Mouse (Mus musculus) retina, postnatal 1 day (tissue): ENCODE results near the gene Zfp260.
"Not testable (repeated sequence)": the region's sequence is repeated elsewhere in the genome, so short reads cannot be mapped to it uniquely, and the experiment has no call there.

Source experiments
- DNase-seq: peaks from one replicate; pipeline ENCODE4 v3.0.0-alpha.2; 2012

Zfp260 gene

GRCm38 (mm10) chr7:30094646-30095429 lies at the start of gene Zfp260:
Gene Zfp260 (plus strand): TSS chr7:30094777.
- peak; percentile 98 for DNase-seq

DNA sequence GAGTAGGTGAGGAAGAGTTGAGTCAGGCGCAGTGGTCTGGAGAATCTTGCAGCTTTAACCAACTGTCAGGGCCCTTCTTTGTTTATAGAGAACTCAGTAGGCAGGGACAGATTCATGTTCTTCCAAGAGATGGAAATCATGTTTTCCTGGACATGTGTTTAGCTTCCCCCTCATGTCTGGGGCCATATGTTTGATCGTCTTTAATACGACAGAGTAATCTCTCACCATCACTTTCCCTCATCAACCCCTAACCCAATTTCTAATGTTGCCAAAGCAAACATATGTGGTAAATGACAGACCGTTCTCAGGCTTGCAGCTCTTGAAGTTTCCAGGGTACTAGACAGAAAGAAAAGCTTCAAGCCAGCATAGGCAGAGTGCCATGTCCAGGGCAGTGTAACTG lies 46.5 kb upstream of the Zfp260 start:
- DNase-seq, result no peak

DNA sequence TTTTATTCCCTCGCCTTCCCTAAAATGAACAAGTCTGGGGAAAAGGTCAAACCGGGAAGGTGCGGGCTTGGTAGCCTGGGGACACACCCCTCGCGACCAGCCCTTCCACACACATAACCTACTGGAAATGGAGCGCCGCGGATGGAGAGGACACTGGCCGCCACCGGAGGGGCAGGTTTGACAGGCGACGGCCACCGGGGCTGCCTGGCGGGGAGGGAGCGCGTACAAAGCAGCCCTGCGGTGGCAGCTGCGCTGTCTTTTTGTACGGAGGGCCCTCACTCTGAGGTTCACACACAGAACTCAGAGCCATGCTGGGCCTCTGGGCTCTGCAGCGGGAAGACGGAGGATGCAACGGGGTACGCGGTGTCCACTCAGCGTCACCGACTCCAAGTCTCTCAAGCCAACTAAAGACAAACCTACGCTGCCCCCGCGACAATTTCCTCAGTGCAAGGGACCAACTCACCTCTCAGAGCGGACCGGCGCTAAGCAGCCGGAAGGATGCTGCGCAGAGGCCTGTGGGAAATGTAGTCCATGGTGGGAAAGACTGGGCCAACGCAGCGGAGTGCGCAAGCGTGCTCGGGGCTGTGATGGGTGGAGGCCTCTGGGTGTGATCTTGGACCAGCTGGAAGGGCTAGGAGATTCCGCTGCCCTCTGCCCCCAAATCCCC lies 43.6 kb upstream of the Zfp260 start, which contains the start of gene Zfp14:
Gene Zfp14, minus strand, starts transcription at position 499 of the 667 bp plus-strand sequence.
- peak; percentile 94 for DNase-seq

DNA sequence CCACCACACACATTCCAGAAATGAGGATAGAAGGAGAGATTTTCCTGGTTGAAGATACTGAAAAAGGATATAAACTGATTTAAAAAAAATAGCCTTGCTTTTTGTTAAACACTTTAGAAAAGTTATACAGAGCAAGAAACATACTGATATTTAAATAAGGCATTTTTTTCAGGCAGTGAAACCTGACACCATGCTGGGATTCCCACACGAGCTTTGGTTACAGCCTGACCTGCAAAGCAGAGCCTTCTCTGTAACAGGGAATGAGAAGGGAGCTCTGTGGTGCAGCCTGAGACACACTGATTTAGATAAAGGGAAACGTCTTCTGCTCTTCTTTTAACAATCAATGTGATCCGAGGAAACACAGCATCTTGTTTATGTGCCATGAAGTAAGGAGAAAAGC lies 41.0 kb upstream of the Zfp260 start:
- DNase-seq, result no peak

DNA sequence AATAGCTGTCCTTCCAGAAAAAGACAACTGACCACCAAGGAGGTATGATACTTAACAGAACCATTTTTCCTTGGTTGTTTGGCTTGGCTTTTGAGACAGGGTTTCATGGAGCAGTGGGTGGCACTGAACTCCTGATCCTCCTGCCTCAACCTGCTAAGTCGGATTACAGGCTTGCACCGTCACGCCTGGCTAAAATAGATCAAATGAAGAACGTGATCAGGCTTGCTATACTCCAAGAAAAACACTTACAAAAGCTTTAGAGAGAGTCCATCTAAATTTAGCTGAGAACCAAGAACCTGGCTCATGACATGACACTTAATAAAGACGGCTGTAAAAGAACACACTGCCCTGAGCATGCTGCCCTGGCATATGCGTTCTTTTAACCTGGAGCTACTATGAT lies 34.2 kb upstream of the Zfp260 start:
- DNase-seq, result no peak

DNA sequence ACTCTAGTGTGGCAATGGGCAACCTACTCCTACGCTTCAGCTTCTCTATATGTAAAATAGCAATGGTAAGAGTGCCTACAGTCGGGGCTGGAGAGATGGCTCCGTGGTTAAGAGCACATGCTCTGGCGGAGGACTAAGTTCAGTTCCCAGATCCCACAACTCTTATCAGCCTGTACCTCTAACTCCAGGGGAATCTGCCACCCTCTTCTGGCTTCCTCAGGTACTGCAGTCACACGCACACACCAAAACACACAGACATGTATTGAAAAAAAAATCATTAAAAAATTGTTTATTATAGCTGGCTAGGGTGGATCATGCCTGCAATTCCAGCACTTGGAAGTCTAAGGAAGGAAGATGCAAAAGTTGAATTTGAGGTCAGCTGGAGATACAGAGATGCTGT lies 32.1 kb upstream of the Zfp260 start:
- DNase-seq, result peak; percentile 46

- no peak for DNase-seq
Measured at GRCm38 (mm10) chr7:30064622-30065021, 30.0 kb upstream of the Zfp260 start.

DNA sequence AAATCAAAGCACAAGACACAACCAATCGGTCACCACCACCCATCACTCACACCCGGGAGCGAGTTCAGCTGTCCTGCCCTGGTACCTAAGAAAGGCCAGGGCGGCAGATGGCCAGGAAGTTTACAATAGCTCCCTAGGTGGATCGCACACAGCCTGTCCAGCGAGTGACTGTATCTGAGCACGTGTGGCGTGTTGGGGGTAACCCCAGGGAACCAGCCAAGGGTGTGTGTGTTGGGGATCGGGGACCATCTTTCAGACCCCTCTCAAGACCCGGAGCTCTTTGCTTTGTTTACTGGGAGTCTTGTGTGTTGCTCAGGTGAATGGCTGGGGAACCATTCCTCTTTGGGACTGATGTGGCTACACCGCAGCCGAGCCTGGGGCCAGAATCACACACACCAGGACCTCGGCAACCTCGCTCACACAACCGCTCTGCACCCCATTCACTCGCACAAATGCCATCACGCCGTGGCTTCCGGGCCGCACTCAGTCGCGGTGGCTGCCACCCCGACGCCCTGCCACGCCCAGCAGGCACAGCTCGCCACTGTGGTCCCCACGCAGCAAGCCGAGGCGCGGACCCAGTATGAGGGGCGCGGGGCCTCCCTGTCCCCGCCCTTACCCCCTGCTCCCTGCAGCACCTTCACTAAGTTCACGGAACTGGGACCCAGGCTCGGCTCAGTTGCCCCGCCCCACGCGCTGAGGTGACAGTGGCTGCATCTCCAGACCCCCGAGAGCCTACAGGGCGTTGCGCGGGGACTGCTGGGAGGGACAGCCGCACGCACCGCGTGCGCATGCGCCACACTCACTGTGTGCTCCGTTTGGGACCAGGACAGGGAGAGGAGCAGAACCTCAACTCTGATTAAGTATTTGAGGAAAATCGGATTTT lies 22.2 kb upstream of the Zfp260 start, which contains the start of gene Zfp82:
Gene Zfp82, minus strand, starts transcription at position 755 of the 883 bp plus-strand sequence.
- peak; percentile 93 for DNase-seq

DNA sequence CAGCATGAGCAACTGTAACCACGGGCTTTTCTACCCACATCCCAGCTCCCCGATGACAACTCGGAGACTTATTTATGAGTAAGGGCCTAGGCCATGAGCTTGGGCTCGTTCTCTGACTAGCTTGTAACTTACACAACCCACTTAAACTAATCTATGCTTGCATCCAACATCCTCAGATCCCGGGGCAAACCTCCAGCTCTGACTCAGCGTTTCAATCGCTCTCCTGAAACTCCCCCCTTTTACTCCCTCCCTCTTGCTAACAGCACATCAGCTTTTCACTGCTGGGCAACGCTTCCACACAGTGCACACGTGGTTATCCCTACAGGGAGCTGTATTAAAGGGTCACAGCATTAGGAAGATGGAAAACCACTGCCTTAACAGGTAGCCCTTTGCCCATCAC lies 8.1 kb upstream of the Zfp260 start:
- DNase-seq, result no peak

GRCm38 (mm10) chr7:30089405-30089804 lies 5.2 kb upstream of the Zfp260 start:
- DNase-seq, result no peak

GRCm38 (mm10) chr7:30090092-30090969 lies 4.2 kb upstream of the Zfp260 start, which contains the start of the genes Gm26920 and Zfp566:
Gene Gm26920 (minus strand): TSS chr7:30090410.
Gene Zfp566 (minus strand): TSS chr7:30090527.
- peak; percentile 99 for DNase-seq

GRCm38 (mm10) chr7:30090970-30091585 lies 3.5 kb upstream of the Zfp260 start:
- peak; percentile 69 for DNase-seq

DNA sequence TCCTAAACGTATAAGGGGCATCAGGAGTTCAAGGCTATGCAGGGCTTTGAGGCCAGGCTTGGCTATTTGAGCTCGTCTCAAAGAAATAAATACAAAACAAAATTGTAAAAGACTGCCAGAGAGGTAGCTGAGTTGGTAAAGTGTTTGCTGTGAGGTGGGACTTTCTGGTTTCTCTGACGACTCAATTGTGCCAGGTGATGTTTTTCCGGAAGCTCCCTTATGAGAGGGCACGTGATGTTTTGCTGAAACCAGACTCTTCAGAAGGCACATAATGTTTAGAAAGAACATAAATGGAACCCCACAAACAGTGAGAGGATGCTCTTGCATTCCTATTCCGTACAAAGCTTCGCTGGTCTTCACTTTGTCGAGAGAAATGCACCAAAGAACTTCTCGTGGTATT lies 1.9 kb upstream of the Zfp260 start:
- DNase-seq, result no peak

- no peak for DNase-seq
Measured at GRCm38 (mm10) chr7:30093918-30094415, 610 bp upstream of the Zfp260 start.

DNA sequence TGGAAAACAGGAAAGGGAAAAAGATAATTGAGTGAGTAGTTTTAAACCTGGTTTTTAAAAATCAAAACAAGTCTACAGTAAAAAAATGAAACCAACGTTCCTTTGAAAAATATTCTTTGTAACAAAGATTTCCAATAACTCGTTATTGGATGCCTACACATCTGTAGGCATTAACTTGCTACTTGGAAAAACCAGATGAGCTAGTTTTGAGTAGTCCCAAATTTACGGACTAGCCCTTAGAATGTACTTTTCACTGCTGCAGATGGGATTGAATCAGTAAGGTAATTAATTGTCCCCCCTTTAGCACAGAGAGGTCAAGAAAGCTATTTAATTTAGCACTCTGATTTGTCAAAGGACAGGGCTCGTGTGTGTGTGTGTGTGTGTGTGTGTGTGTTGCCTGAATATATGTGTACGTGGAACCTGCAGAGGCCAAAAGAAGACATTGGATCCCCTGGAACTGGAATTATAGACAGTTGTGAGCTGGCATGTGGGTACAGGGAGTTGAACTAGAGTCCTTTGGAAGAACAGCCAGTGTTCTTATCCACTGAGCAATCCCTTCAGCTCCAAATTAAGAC lies 1.1 kb downstream of the Zfp260 start:
- DNase-seq, result peak; percentile 26

- DNase-seq, result no peak
Measured at GRCm38 (mm10) chr7:30099297-30099696, 4.7 kb downstream of the Zfp260 start.

DNA sequence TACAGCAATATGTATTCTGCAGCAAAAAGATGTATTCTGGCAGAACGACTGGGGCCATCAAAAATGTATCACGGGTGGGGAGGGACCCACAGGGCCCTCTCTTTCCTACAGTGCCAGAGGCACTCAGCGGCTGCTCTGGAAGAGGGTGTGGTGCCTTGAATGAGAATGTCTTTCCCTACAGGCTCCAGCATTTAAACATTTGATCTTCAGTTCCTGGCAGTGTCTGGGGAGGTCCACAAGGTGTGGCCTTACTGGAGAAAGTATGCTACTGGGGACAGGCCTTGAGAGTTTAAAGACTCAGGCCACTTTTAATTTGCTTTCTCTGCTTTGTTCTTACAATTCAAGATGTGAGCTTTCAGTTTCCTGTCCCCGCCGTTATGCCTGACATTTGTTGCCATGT lies 21.5 kb downstream of the Zfp260 start:
- no peak for DNase-seq

DNA sequence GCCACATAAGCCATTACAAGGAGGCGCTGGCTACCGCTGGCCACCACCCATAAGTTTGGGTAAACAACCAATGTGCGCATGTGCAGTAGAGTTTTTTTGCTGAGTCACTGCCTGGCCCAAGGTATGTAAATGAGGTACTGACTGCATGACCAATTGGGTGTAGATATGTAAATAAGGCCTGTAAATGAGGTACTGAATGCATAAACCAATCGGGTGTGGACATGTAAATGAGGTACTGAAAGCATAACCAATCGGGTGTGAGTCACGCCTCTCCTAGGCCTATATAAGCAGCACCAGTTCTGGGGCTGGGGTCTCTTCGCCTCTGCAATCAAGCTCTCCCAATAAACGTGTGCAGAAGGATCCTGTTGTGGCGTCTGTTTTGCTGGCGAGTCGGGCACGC lies 23.4 kb downstream of the Zfp260 start:
- not testable (repeated sequence) for DNase-seq

GRCm38 (mm10) chr7:30121308-30122187 lies 27.0 kb downstream of the Zfp260 start, which contains the start of gene Zfp382:
Gene Zfp382 (plus strand): TSS chr7:30121942.
- DNase-seq, result peak; percentile 96

GRCm38 (mm10) chr7:30122188-30122530 lies 27.6 kb downstream of the Zfp260 start:
- DNase-seq, result no peak
